Mouse (Mus musculus): ENCODE data around the gene Ssxa1. TPM values are rescaled to one million over a fixed set of nuclear protein-coding genes. Genes with fewer than 3 reads are reported as not detected.

Gene Ssxa1
- polyA plus RNA-seq (2015; fragmentation: Nextera tagmentation; extraction: Ambion mirVana) = not detected in 2 replicates

DNA sequence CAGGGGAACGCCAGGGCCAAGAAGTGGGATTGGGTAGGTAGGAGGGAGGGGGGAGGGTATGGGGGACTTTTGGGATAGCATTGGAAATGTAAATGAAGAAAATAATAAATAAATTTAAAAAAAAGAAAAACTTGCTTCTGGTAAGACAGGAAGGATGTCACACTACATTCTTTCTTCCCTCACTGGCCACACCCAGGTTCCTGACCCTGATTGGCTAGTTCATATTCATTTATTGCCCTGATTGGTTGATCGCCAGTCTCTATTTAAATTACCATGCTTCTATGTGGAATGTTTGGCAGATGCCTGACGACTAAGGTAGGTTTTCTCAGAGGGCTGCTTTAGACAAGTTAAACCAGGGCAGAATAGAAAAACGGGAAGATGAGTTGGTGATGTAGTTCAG, at the start of gene Ssxa1:
Gene Ssxa1 (plus strand): TSS at position 301 of the 400 bp plus-strand sequence.

GRCm38 (mm10) chrX:21068106-21068505, 47.5 kb upstream of the Ssxa1 start, which contains the start of gene Spaca5:
TSS of gene Spaca5 (plus strand) at chrX:21068406.

DNA sequence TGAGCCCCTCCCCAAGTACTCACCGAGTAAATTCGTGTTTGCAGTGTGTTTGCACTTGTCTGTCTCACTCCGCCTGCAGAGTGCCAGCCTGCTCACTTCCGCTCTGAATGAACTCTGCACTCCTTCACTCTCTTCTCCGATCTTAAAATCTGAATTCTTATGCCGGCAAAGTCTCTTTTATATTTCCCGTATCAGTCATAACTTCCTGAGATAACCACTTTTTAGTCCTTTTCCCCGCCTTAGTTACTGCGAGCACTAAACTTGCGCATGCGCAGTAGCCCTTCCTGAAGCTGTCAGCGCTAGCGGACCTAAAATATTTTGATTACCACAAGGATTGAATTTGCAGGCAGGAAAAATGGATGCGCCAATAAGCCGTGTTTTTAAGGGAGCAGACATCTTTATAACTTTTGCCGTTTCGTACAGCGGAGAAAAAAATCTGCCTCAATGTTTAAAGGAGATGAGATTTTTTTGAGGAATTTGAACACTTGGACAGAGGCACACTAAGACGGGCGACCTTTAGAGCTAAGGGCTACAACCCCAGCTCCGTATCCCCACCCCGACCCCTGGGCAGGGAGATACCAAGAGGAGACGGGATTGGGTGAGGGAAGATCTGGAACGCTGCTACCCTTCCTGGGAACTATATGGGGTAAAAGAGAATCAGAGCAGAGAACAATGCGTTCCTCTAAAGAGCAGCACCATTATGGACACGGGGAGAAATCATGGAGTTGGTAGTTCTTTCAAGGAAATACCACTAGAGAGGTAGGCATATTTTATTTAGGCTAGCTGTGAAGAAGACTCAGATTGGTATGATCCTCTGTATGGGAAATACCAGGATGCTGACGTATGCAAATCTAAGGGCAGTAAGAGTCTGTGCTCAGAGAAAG, 26.4 kb upstream of the Ssxa1 start, which contains the start of gene Zfp300:
Gene Zfp300 (minus strand): TSS at position 545 of the 884 bp plus-strand sequence.

Other genes starting within 250 kb of the Ssxa1 start
- 81.1 and 163 TPM in 2 replicates for gene Timp1, start 245.7 kb upstream of the Ssxa1 start, polyA plus RNA-seq (2015; fragmentation: Nextera tagmentation; extraction: Ambion mirVana)
- gene Syn1, start 194.8 kb upstream of the Ssxa1 start, polyA plus RNA-seq (2015; fragmentation: Nextera tagmentation; extraction: Ambion mirVana) = 0.37 and 0.40 TPM in 2 replicates
- gene Cfp, start 184.3 kb upstream of the Ssxa1 start, polyA plus RNA-seq (2015; fragmentation: Nextera tagmentation; extraction: Ambion mirVana) = 17.6 and 69.0 TPM in 2 replicates
- 10.9 and 12.1 TPM in 2 replicates for gene Elk1, start 165.2 kb upstream of the Ssxa1 start, polyA plus RNA-seq (2015; fragmentation: Nextera tagmentation; extraction: Ambion mirVana)
- gene Uxt, start 153.8 kb upstream of the Ssxa1 start, polyA plus RNA-seq (2015; fragmentation: Nextera tagmentation; extraction: Ambion mirVana) = 52.4 and 55.8 TPM in 2 replicates
- 2.5 and 3.2 TPM in 2 replicates for gene Zfp182, start 53.5 kb upstream of the Ssxa1 start, polyA plus RNA-seq (2015; fragmentation: Nextera tagmentation; extraction: Ambion mirVana)
- not detected in 2 replicates for gene Spaca5, start 47.4 kb upstream of the Ssxa1 start, polyA plus RNA-seq (2015; fragmentation: Nextera tagmentation; extraction: Ambion mirVana)
- gene Zfp300, start 26.3 kb upstream of the Ssxa1 start, polyA plus RNA-seq (2015; fragmentation: Nextera tagmentation; extraction: Ambion mirVana) = 0.77 and 0.87 TPM in 2 replicates
- gene Gm21876, start 59.8 kb downstream of the Ssxa1 start, polyA plus RNA-seq (2015; fragmentation: Nextera tagmentation; extraction: Ambion mirVana) = not detected in 2 replicates

Data from urinary bladder, postnatal 0 days (tissue).